Mouse (Mus musculus): ENCODE data around the gene Bnipl.
A peak's percentile ranks its signal among the peaks of the same experiment; 100 is the strongest.

Bnipl gene

GRCm38 (mm10) chr3:95250783-95251424 lies at the start of gene Bnipl:
TSS of gene Bnipl (minus strand) at chr3:95251193.
- no peak for DNase-seq (ENCODE audit: low spot score)

- no peak for DNase-seq (ENCODE audit: low spot score)
Measured at GRCm38 (mm10) chr3:95298018-95298417, 47.0 kb upstream of the Bnipl start.

- DNase-seq (ENCODE audit: low spot score) = peak; percentile 53
Measured at GRCm38 (mm10) chr3:95296103-95296469, 45.1 kb upstream of the Bnipl start.

- DNase-seq (ENCODE audit: low spot score) = no peak
Measured at GRCm38 (mm10) chr3:95295321-95296102, 44.5 kb upstream of the Bnipl start.

GRCm38 (mm10) chr3:95294718-95295117 lies 43.7 kb upstream of the Bnipl start:
- no peak for DNase-seq (ENCODE audit: low spot score)

- DNase-seq (ENCODE audit: low spot score) = no peak
Measured at GRCm38 (mm10) chr3:95294316-95294715, 43.3 kb upstream of the Bnipl start.

GRCm38 (mm10) chr3:95293537-95293936 lies 42.5 kb upstream of the Bnipl start:
- no peak for DNase-seq (ENCODE audit: low spot score)

GRCm38 (mm10) chr3:95292899-95293298 lies 41.9 kb upstream of the Bnipl start:
- no peak for DNase-seq (ENCODE audit: low spot score)

GRCm38 (mm10) chr3:95291041-95291440 lies 40.0 kb upstream of the Bnipl start:
- DNase-seq (ENCODE audit: low spot score) = no peak

GRCm38 (mm10) chr3:95290156-95290555 lies 39.2 kb upstream of the Bnipl start:
- no peak for DNase-seq (ENCODE audit: low spot score)

GRCm38 (mm10) chr3:95289419-95289818 lies 38.4 kb upstream of the Bnipl start:
- no peak for DNase-seq (ENCODE audit: low spot score)

GRCm38 (mm10) chr3:95287541-95287940 lies 36.5 kb upstream of the Bnipl start:
- DNase-seq (ENCODE audit: low spot score) = no peak

GRCm38 (mm10) chr3:95286510-95286909 lies 35.5 kb upstream of the Bnipl start:
- DNase-seq (ENCODE audit: low spot score) = no peak

GRCm38 (mm10) chr3:95286011-95286410 lies 35.0 kb upstream of the Bnipl start:
- DNase-seq (ENCODE audit: low spot score) = no peak

GRCm38 (mm10) chr3:95285390-95285789 lies 34.4 kb upstream of the Bnipl start:
- no peak for DNase-seq (ENCODE audit: low spot score)

- no peak for DNase-seq (ENCODE audit: low spot score)
Measured at GRCm38 (mm10) chr3:95284501-95285281, 33.7 kb upstream of the Bnipl start.

- no peak for DNase-seq (ENCODE audit: low spot score)
Measured at GRCm38 (mm10) chr3:95284062-95284461, 33.1 kb upstream of the Bnipl start.

- DNase-seq (ENCODE audit: low spot score) = no peak
Measured at GRCm38 (mm10) chr3:95283589-95283941, 32.6 kb upstream of the Bnipl start.

GRCm38 (mm10) chr3:95282865-95283588 lies 32.0 kb upstream of the Bnipl start:
- DNase-seq (ENCODE audit: low spot score) = peak; percentile 91

- DNase-seq (ENCODE audit: low spot score) = peak; percentile 45
Measured at GRCm38 (mm10) chr3:95282381-95282864, 31.4 kb upstream of the Bnipl start.

- DNase-seq (ENCODE audit: low spot score) = peak; percentile 98
Measured at GRCm38 (mm10) chr3:95281216-95282126, 30.5 kb upstream of the Bnipl start, which contains the start of the genes Mindy1 and Prune1. TSS of gene Mindy1 (plus strand) at chr3:95281345. TSS of gene Prune1 (minus strand) at chr3:95282076.
